Mouse (Mus musculus): Measurements from ENCODE around the gene Ass1.

DNA sequence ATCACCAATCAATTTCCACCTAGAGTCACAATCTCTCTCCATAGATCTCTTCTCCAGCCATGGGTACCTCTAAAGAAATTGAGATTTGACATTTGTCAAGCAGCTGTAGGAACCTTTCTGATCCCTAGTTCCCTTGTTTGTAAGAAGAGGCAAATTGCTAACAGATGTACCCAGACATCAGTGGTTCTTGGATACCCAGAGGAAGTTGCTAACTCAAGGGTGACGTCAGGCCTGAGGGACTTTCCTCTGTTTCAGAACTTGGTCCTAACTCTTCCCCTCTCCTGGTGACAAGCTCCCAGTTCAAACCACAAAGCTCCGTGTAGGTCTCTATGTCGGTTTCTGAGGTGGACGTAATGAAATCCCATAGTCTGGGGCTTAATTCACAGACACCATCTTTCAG lies 24.0 kb upstream of the Ass1 start:
- TF ChIP-seq CTCF (IDR thresholded peaks at IDR 0.05; ENCODE audit: control insufficient read depth, insufficient read depth, low read length), result no peak
- no peak for TF ChIP-seq POLR2A (IDR thresholded peaks at IDR 0.05; ENCODE audit: borderline replicate concordance, control insufficient read depth, low read depth, low read length)

Measured in bone marrow, adult 2 months (tissue).